Mouse (Mus musculus) cerebellum, postnatal 4 days (tissue): ENCODE results near the gene Scamp2.
A peak's percentile ranks its signal among the peaks of the same experiment; 100 is the strongest.

Experiments used
- DNase-seq, 2 experiments: peaks; one replicate each; pipeline ENCODE4 v3.0.0; 2022; ENCODE audit warnings: low spot score in 2 of 2, mixed read lengths in 1 of 2

The Scamp2 gene

GRCm38 (mm10) chr9:57625674-57626500 lies 65.1 kb downstream of the Scamp2 start:
- no peak for DNase-seq

GRCm38 (mm10) chr9:57627191-57627590 lies 66.4 kb downstream of the Scamp2 start:
- DNase-seq = no peak

GRCm38 (mm10) chr9:57627892-57628291 lies 67.1 kb downstream of the Scamp2 start:
- no peak for DNase-seq

- DNase-seq = no peak
Observed at GRCm38 (mm10) chr9:57628717-57629116, 68.0 kb downstream of the Scamp2 start.

GRCm38 (mm10) chr9:57629118-57629874 lies 68.6 kb downstream of the Scamp2 start:
- DNase-seq = peak; percentile 74 to 80

GRCm38 (mm10) chr9:57633481-57634024 lies 72.8 kb downstream of the Scamp2 start:
- no peak for DNase-seq

- DNase-seq = no peak
Observed at GRCm38 (mm10) chr9:57637272-57637671, 76.5 kb downstream of the Scamp2 start.

GRCm38 (mm10) chr9:57637741-57638322 lies 77.1 kb downstream of the Scamp2 start:
- DNase-seq = peak in 1 of 2 experiments; percentile 46
